27 mouse cellular contexts compared by ENCODE assay signal in the genomic region with DNA sequence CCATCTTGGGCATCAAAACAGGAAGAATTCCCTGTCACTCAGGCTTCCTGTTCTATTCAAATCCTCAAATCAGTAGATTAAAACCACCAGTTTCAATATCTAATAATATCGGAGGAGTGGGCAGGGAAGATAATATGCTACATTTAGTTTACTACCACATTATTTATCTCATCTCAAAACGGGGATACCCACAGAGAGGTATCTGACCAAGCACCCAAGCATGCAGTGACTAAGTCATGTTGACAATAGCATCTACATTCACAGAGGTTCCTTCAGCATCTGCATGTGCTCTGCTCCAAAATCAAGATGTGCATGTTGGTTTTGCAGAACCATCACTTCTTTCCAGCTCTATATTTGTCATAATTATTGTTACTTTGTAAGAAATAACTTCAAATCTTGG.
"Had no signal": no experiment of that assay in that cellular context is flagged by ENCODE, and none has a peak within 500 bp of the region (broad histone marks: within the 10 kb centered on the region; RNA-seq: fewer than 3 reads in every experiment).

No protein-coding gene starts in this region.

- H3K36me3 ChIP-seq: limb, embryonic 10.5 days; limb, embryonic 12.5 days; limb, embryonic 13.5 days; limb, embryonic 15.5 days; liver, embryonic 12.5 days; liver, embryonic 13.5 days; liver, embryonic 15.5 days; lung, embryonic 15.5 days; midbrain, embryonic 10.5 days; midbrain, embryonic 12.5 days; midbrain, embryonic 13.5 days; midbrain, embryonic 15.5 days had no signal

- H3K4me3 ChIP-seq: limb, embryonic 10.5 days; limb, embryonic 12.5 days; limb, embryonic 13.5 days; limb, embryonic 15.5 days; liver, embryonic 12.5 days; liver, embryonic 13.5 days; liver, embryonic 15.5 days; lung, embryonic 15.5 days; megakaryocyte, embryonic 14.5 days; midbrain, embryonic 10.5 days; midbrain, embryonic 12.5 days; midbrain, embryonic 13.5 days; midbrain, embryonic 15.5 days; myocyte had no signal

- H3K9me3 ChIP-seq: limb, embryonic 10.5 days; limb, embryonic 12.5 days; limb, embryonic 13.5 days; limb, embryonic 15.5 days; liver, embryonic 12.5 days; liver, embryonic 13.5 days; liver, embryonic 15.5 days; lung, embryonic 15.5 days; megakaryocyte, embryonic 14.5 days; midbrain, embryonic 10.5 days; midbrain, embryonic 12.5 days; midbrain, embryonic 13.5 days; midbrain, embryonic 15.5 days had no signal

- ATAC-seq: liver, embryonic 12.5 days; liver, postnatal 0 days; lung, postnatal 0 days; midbrain, embryonic 13.5 days; midbrain, embryonic 15.5 days; midbrain, embryonic 16.5 days had no signal

- H3K4me1 ChIP-seq: limb, embryonic 10.5 days; limb, embryonic 12.5 days; limb, embryonic 13.5 days; limb, embryonic 15.5 days; liver, embryonic 12.5 days; liver, embryonic 13.5 days; liver, embryonic 15.5 days; lung, embryonic 15.5 days; megakaryocyte, embryonic 14.5 days; midbrain, embryonic 10.5 days; midbrain, embryonic 12.5 days; midbrain, embryonic 13.5 days; midbrain, embryonic 15.5 days had no signal

- DNase-seq: left cerebral cortex, postnatal 4 days; liver; liver, embryonic 13.5 days; liver, postnatal 0 days; lung, adult 18-20 months; lung, adult 2 months; lung, embryonic 14.5 days; lung, postnatal 10 days; lung, postnatal 14 days; lung, postnatal 36 days; lung, postnatal 4 days; midbrain, embryonic 14.5 days had no signal

- H3K27me3 ChIP-seq: limb, embryonic 12.5 days; limb, embryonic 15.5 days; liver, embryonic 12.5 days; liver, embryonic 13.5 days; liver, embryonic 15.5 days; lung, embryonic 15.5 days; megakaryocyte, embryonic 14.5 days; midbrain, embryonic 12.5 days; midbrain, embryonic 13.5 days; midbrain, embryonic 15.5 days had no signal
